Mouse (Mus musculus) ovary, adult 18-20 months (tissue): ENCODE measurements at regions not wholly inside any gene's neighbourhood (a gene's known extent, or its start where the extent isn't known, plus 50 kb on each side); places are given as distances from the start of the nearest gene placed in this dataset.

Experiments
- DNase-seq: peaks from one replicate; pipeline ENCODE4 v3.0.0; 2022; ENCODE audit warnings: low spot score, mixed read lengths

DNA sequence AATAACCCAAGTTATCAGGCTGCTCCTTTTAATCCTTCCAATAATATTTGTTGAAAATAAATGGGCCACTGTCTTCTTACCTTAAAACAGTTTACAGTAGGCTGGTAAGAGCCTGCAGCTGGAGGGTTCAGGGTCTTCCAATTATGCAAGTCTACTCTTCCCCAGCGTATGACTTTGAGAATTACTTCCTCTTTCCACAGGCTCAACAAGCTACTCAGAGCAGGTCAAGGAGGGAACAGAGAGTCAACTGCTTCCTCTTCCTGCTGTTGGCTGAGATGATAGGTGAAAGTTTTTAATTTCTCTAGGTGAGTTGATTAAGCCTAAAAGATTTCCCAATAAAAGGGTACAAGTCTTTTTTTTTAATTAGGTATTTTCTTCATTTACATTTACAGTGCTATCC, 176.9 kb upstream of the Nampt start:
- DNase-seq, result no peak

DNA sequence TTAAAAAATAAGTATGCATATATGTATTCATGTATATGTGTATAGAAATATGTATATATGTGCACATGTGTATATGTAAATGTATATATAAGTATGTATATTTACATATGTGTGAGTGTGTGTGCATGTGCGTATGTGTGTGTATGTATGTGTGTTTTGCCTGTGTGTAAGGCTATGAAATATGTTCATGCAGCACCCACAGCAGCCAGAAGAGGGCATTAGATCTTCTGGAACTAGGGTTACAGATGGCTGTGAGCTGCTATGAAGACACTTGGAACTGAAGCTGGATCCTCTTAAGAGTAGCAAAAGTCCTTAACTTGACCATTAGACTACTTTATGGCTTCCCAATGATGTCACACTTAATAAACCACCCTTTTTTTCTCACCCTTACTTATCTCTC, 166.2 kb upstream of the Nampt start:
- no peak for DNase-seq

DNA sequence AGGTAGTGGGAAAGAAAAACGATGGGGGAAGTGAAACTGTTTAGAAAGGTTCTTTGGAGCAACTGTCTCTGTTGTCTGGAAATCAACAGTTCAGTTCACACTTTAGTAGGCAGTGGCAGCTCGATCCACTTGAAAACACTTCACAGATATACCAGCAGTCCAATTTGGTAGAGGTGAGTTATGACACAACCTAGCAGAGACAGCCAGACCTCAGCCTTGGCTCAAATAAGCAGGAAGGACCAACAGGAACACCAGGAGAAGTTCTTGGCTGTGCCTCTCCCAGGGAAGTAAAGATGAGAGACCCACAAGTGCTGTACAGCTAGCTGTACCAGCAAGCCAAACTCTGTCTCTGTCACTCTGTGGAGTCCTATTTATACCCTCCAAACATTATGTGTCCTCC, 163.2 kb upstream of the Nampt start:
- DNase-seq, result no peak

DNA sequence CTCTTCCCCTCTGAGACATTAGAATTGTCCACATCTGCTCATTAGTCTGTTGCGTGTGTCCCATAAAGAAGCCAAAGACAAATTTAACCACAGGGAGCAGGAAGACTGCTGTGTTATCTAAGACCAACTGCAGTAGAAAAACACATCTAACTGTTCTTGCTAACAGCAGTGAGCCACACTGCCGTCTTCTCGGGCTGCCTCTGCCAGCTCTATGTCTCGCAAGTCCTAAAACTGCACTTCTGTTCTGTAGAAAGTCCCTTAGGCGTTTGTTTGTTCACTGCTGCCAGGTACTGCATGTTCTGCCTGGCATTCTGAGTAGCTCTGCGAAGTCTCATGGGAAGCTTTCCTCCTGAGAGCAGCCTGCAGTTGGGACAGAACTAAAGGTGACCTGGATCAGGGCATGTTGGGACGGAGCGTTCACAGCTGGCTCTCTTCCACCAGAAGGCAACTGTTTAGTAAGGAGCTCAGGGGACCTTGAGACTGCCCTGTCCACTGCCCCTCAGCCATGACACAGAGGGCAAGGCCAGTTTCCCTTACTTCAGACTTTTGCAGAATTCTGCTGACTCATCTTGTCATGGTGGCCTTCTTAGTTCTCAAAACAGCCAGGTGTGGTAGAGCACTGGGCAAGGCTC, 157.4 kb upstream of the Nampt start:
- peak; percentile 20 for DNase-seq

DNA sequence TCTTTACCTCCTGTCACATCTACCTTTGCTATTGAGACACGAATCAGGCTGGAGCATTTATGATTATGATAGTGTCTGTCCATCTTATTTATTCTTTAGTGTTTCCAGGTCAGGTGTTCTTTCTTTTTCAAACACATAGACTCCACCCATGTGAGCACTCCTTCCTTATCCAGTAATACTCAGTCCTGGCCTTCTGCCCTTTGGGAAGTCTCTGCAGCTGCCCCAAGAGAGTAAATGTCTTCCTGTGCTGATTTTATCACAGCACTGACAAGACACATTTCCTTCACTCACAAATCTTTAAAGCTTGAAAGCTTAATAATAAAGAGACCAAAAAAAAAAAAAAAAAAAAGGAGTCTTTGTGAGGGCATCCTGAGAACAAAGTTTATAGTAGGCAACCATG, 153.3 kb upstream of the Nampt start:
- DNase-seq, result no peak

- no peak for DNase-seq
Observed at GRCm38 (mm10) chr12:32677908-32678307, 141.4 kb upstream of the Nampt start.

DNA sequence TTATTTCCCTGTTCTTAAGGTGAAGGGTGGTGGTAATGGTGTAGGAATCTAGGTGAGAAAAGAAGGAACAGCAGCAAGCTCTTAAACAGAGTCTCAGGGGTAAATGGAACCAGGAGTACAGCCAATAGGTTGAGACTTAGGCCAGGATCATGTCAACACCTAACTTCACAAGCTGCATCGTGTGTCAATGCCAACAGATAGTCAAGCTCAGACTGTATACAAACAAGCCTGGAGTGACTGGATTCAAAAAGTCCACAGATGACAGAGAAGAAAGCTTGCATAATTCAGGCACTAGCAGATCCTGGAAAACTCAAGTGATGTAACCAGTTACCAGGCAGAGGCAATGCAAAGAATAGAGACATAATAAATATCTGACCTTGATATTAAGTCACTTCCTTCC, 140.6 kb upstream of the Nampt start:
- DNase-seq, result no peak

GRCm38 (mm10) chr12:32681910-32682309, 137.4 kb upstream of the Nampt start:
- DNase-seq, result no peak

GRCm38 (mm10) chr12:32683375-32683774, 136.0 kb upstream of the Nampt start:
- DNase-seq, result no peak

GRCm38 (mm10) chr12:32685788-32686385, 133.5 kb upstream of the Nampt start:
- no peak for DNase-seq

DNA sequence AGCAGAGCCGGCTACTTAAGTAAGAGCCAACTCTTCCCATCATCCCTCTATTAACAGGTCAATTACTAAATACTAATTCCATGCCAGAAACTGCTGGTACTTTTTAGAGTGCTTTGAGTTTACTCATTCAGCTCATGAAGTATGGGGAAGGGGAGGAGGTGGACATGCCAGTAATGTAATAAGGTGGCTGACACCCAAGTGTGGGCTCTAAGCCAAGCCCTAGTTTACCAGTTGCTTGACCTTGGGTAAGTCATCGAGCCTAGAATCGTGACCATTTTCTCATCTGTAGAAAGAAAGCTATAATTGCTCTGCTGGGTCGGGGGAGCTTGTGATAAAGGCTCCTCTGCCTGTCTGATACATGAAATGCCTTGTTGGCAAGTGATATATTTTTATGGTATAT, 130.0 kb upstream of the Nampt start:
- DNase-seq, result no peak

DNA sequence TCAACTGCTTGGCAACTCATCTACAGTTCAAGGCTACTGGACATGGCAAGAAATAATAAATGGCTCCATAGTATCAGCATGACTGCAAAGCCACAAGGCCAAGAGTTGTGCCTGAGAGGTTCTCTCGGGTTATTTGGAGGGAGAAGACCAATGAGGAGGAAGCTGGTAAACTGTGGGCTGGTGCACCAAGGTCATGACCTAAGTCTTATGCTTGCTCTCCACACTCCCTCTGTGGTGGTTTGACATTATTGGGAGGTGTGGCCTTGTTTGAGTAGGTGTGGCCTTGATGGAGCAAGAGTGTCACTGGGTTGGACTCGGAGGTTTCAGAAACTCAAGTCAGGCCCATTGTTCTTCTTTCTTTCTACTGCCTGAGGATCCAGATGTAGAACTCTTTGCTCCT, 129.2 kb upstream of the Nampt start:
- DNase-seq, result no peak

GRCm38 (mm10) chr12:32692081-32692819, 127.1 kb upstream of the Nampt start:
- DNase-seq, result no peak

GRCm38 (mm10) chr12:32692962-32693361, 126.4 kb upstream of the Nampt start:
- DNase-seq, result no peak

- no peak for DNase-seq
Observed at GRCm38 (mm10) chr12:32693678-32694077, 125.7 kb upstream of the Nampt start.

- no peak for DNase-seq
Observed at GRCm38 (mm10) chr12:32696832-32697231, 122.5 kb upstream of the Nampt start.

GRCm38 (mm10) chr12:32709188-32709587, 110.2 kb upstream of the Nampt start:
- no peak for DNase-seq

DNA sequence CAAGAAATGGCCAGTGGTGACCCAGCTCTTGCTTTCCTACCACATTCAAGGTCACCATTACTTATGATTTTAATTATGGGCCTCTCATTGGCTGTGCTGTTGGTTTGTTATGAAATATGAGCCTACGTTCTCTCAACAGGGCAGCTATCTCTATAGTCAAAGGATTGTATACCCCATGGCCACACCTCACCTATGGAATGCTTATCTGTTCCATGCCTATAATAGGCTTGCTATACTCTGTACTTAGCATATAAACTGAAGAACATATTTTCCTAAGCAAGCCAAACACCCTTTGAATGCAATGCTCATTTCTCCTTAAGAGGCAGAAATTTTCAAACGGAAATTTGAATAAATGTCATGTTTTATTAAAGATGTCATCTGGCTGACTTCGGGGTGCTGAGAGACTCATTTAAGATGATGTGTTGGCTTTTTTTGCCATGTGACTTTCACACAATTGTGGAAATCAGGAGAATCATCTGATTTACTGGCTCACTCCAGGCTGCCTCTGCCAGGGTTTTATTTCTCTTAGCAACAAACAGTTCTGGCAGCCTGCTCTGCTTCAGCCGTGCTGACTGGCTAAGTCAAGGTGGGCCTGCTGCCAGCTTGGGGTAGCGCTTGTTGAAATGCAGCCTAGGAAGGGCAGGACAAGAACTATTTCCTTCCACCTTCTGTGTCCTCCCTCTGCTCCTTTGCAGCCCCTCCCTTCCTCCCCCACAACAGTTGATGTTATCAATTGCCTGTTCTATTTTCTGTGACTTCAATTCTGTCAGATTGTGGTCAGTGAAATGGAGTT, 102.0 kb upstream of the Nampt start:
- peak; percentile 68 for DNase-seq

DNA sequence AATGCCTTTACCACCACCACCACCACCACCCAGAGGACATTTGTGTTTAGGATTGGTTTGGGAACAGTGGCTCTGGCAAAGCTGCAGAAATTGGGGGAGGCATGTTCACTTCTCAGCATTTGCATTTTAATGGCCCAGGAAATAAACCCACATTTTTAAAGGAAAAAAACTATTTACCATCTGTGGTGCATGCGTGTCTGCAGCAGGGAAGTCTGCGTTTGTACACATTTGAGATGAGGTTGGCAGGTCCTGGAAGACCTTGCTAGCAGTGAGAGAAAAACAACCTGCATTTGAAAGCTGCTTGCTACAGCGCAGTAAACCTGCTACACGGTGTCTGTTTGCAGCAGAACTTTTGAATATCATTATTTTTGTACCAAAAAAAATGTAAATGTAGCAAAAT, 100.1 kb upstream of the Nampt start:
- no peak for DNase-seq

DNA sequence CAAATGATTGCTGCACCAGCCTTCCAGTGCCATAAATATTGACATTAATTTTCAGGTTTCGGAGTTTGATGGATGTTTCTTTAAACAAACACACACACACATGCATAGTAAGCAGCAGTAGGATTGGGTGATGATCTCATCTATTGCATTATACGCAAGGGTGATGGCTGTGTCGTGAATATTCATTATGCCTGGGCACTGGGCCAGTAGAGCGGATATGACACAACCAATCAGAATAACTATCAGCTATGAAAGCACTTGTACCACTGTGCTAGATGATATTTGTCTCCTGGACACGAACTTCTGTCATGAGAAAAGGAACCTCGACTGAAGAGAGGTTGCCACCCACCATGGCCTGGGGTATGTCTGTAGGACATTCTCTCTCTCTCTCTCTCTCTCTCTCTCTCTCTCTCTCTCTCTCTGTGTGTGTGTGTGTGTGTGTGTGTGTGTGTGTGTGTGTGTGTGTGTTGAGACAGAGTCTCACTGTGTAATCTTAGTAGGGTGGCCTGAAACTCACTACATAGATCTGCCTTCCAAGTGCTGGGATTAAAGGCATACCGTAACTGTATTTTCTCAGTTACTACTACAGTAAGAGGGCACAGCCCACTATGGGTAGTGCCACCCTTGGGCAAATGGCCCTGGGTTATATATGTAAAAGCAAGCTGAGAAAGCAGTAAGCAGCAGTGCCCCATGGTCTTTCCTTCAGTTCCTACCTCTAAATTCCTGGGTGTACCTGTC, 94.7 kb upstream of the Nampt start:
- DNase-seq, result no peak

DNA sequence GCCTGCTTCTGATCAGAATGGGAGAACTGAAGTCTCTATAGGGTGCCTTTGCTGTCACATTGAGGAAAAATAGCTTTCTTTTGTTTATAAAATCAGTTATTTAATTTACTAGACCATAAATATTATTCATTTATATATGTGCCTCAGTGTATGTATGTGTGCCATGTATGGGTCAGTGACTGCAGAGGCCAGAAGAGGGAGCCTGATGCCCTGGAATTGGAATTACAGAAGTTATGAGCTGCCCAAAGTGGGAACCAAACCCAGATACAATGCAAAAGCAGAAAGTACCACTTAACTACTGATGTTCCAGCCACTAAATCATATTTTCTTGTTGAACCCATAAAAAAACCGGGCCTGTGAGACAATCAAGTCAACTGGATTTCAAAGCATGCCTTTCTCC, 91.8 kb upstream of the Nampt start:
- no peak for DNase-seq

- no peak for DNase-seq
Observed at GRCm38 (mm10) chr12:32728425-32728824, 90.9 kb upstream of the Nampt start.
